Mouse (Mus musculus): ENCODE measurements around the gene Ugp2. TPM values are rescaled to one million over a fixed set of nuclear protein-coding genes. Genes with fewer than 3 reads are reported as not detected.

The Ugp2 gene
- 9.6 and 9.8 TPM in 2 replicates for polyA plus RNA-seq (2012)

DNA sequence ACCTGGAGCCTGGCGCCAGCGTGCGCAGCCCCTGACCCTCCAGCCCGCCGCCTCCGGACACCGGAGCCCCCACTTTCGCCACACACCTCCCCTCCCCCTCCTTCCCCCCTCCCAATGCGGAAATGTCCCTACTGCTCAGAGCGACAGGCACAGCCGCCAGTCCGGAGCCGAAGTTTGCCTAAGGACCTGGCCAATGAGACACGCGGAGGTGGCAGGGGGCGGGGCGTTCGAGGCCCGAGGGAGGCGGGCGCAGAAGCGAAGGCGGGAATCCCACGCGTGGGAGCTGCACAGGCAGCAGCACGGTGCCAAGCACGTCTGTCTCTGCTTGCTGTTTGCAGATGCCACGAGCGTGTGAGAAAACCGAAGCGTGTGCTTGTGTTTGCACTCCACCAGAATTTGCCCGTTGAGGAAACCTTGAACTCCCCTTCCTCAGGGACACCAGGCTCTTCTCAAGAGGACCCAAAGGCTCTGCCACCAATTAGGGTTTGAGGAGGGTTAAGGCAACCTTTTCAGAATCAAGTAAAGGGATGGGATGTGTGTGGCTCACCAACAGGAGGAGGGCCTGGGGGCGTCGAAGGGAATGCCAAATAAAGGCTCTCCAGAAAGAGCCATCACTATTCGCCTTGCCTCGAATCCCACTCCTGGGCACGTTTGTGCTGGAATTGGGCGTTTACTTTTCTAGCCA is at the start of gene Ugp2:
TSS of gene Ugp2 (minus strand) at position 80 of the 685 bp plus-strand sequence.

Other genes with a start within 250 kb of the Ugp2 start
- 1.5 and 2.1 TPM in 2 replicates for gene Vps54, start 131.9 kb downstream of the Ugp2 start, polyA plus RNA-seq (2012)
- gene Wdpcp, start 201.0 kb upstream of the Ugp2 start, polyA plus RNA-seq (2012): 0.34 and 0.43 TPM in 2 replicates
- gene Mdh1, start 201.2 kb upstream of the Ugp2 start, polyA plus RNA-seq (2012): 13.8 and 15.9 TPM in 2 replicates

Measured in megakaryocyte-erythroid progenitor cell, adult 5 weeks (primary cell).